25 mouse cellular contexts compared by ENCODE assay signal in genomic region chr10:81592631-81593030, GRCm38 (mm10).
"Had no signal": no experiment of that assay in that cellular context is flagged by ENCODE, and none has a peak within 500 bp of the region (broad histone marks: within the 10 kb centered on the region; RNA-seq: fewer than 3 reads in every experiment).

No protein-coding gene starts in this region.

- H3K27me3 ChIP-seq: intestine, embryonic 15.5 days had no signal

- H3K4me3 ChIP-seq: gastrocnemius, adult 2 months; heart, adult 2 months; heart, embryonic 13.5 days; heart, embryonic 15.5 days; hindbrain, embryonic 10.5 days; hindbrain, embryonic 12.5 days; intestine, embryonic 15.5 days; layer of hippocampus, adult 2 months; left cerebral cortex, adult 2 months; limb, embryonic 10.5 days; limb, embryonic 12.5 days; liver, embryonic 13.5 days; liver, embryonic 15.5 days had no signal

- DNase-seq: gastrocnemius, adult 2 months; gastrocnemius, postnatal 10 days; gastrocnemius, postnatal 25 days; heart, adult 2 months; heart, postnatal 14 days; heart, postnatal 36 days; kidney, adult 18-20 months; kidney, adult 8-10 months; kidney, postnatal 10 days; kidney, postnatal 25 days; kidney, postnatal 4 days; liver; liver, embryonic 13.5 days; liver, postnatal 0 days had no signal

- H3K27ac ChIP-seq: gastrocnemius, adult 2 months; heart, adult 2 months; heart, embryonic 13.5 days; heart, embryonic 15.5 days; hindbrain, embryonic 10.5 days; hindbrain, embryonic 12.5 days; hindbrain, embryonic 14.5 days; intestine, embryonic 15.5 days; layer of hippocampus, adult 2 months; left cerebral cortex, adult 2 months; limb, embryonic 10.5 days; limb, embryonic 12.5 days; liver, embryonic 13.5 days; liver, embryonic 15.5 days had no signal
